ENCODE assay signal across 8 mouse cellular contexts in genomic region chr13:23571022-23571503, GRCm38 (mm10). TPM values are rescaled to one million over a fixed set of nuclear protein-coding genes. Genes with fewer than 3 reads are reported as not detected.
DNase-seq lines count a peak whose midpoint lies in the region; ATAC-seq and TF ChIP-seq lines count a peak whose summit lies in the region.

Gene Hist1h2ae (minus strand): TSS chr13:23571220.
Gene Hist1h2bg (plus strand): TSS chr13:23571396.

- peak within 1 kb of the TSS; percentile 4 to 42 for H3K4me3 ChIP-seq in MEL (ENCODE audit: control insufficient read depth in 1 of 2, insufficient read depth in 1 of 2, low read depth in 2 of 2, low read length in 2 of 2)
- peak within 1 kb of the TSS; percentile 45 for H3K4me3 ChIP-seq in forebrain, embryonic 11.5 days (ENCODE audit: low read depth, low read length)
- H3K4me3 ChIP-seq in liver, embryonic 16.5 days (ENCODE audit: low read depth, low read length), result peak within 1 kb of the TSS; percentile 63
- H3K4me3 ChIP-seq in neural tube, embryonic 14.5 days (ENCODE audit: low read depth, low read length), result peak within 1 kb of the TSS; percentile 47

- 0% methylated on average over 18 of the region's 18 CpGs for WGBS in forebrain, embryonic 11.5 days
- WGBS in liver, embryonic 16.5 days (ENCODE audit: insufficient replicate concordance), result under 1% methylated on average over 18 of the region's 18 CpGs
- under 1% methylated on average over 18 of the region's 18 CpGs for WGBS in neural tube, embryonic 14.5 days

- ATAC-seq in forebrain, embryonic 11.5 days (replicated peaks; ENCODE audit: low FRiP score), result peak; percentile 89
- peak; percentile 75 for ATAC-seq in liver, embryonic 16.5 days (ENCODE audit: low read depth)
- ATAC-seq in neural tube, embryonic 14.5 days (ENCODE audit: low read depth), result peak; percentile 92

- H3K27ac ChIP-seq in MEL (ENCODE audit: control insufficient read depth, low read depth, low read length), result peak within 1 kb of the TSS; percentile 98
- peak within 1 kb of the TSS; percentile 96 for H3K27ac ChIP-seq in forebrain, embryonic 11.5 days (ENCODE audit: low read depth, low read length)
- peak within 1 kb of the TSS; percentile 98 for H3K27ac ChIP-seq in liver, embryonic 16.5 days (ENCODE audit: low read length)
- H3K27ac ChIP-seq in neural tube, embryonic 14.5 days (ENCODE audit: low read depth, low read length), result peak within 1 kb of the TSS; percentile 90

- peak; percentile 11 to 80; a peak in 1 of 4 replicates for TF ChIP-seq POLR2A in MEL (IDR thresholded peaks at IDR 0.05; ENCODE audit: control insufficient read depth in 1 of 2, insufficient read depth in 1 of 2, low read depth in 1 of 2, low read length in 2 of 2, poor library complexity in 1 of 2)

- H3K9ac ChIP-seq in MEL (ENCODE audit: control insufficient read depth, low read depth, low read length, poor library complexity, severe bottlenecking), result peak within 1 kb of the TSS; percentile 99
- peak within 1 kb of the TSS; percentile 72 for H3K9ac ChIP-seq in forebrain, embryonic 11.5 days (ENCODE audit: low read length)
- H3K9ac ChIP-seq in liver, embryonic 16.5 days (ENCODE audit: low read depth, low read length), result peak within 1 kb of the TSS; percentile 73
- H3K9ac ChIP-seq in neural tube, embryonic 14.5 days (replicated peaks; ENCODE audit: low read depth, low read length), result peak within 1 kb of the TSS; percentile 51

- TF ChIP-seq EP300 in MEL (IDR thresholded peaks at IDR 0.05; ENCODE audit: low read depth in 1 of 2, low read length in 2 of 2), result no peak

- H3K9me3 ChIP-seq in MEL (replicated peaks; ENCODE audit: insufficient read depth, low read length), result no peaks in the 10 kb centered on the region
- H3K9me3 ChIP-seq in forebrain, embryonic 11.5 days (ENCODE audit: control insufficient read depth, low read length), result no peaks in the 10 kb centered on the region
- no peaks in the 10 kb centered on the region for H3K9me3 ChIP-seq in liver, embryonic 16.5 days (replicated peaks; ENCODE audit: control insufficient read depth, low read length)
- H3K9me3 ChIP-seq in neural tube, embryonic 14.5 days (ENCODE audit: control insufficient read depth, low read length), result no peaks in the 10 kb centered on the region

- intact Hi-C loops in heart, postnatal 10 days (cut with DNase I), result no loop called here

- H3K4me2 ChIP-seq in forebrain, embryonic 11.5 days (ENCODE audit: low read depth, low read length, severe bottlenecking), result peak within 1 kb of the TSS; percentile 66
- H3K4me2 ChIP-seq in liver, embryonic 16.5 days (ENCODE audit: low read depth, low read length), result peak within 1 kb of the TSS; percentile 79
- H3K4me2 ChIP-seq in neural tube, embryonic 14.5 days (ENCODE audit: low read depth, low read length), result peak within 1 kb of the TSS; percentile 73

- no peaks in the 10 kb centered on the region; a peak in 1 of 4 replicates for H3K4me1 ChIP-seq in MEL (ENCODE audit: control insufficient read depth in 1 of 2, insufficient read depth in 2 of 2, low read length in 2 of 2)
- H3K4me1 ChIP-seq in forebrain, embryonic 11.5 days (replicated peaks; ENCODE audit: control insufficient read depth, insufficient read depth, low read length), result peaks cover 7% of the 10 kb centered on the region; the same call in 1 of the 2 replicates
- peaks cover 7% of the 10 kb centered on the region for H3K4me1 ChIP-seq in liver, embryonic 16.5 days (ENCODE audit: control insufficient read depth, low read depth, low read length)
- H3K4me1 ChIP-seq in neural tube, embryonic 14.5 days (ENCODE audit: control insufficient read depth, insufficient read depth, low read length), result peaks cover 26% of the 10 kb centered on the region

- no peak for TF ChIP-seq RAD21 in MEL (IDR thresholded peaks at IDR 0.05; ENCODE audit: low read depth, low read length)

- no peaks in the 10 kb centered on the region for H3K27me3 ChIP-seq in MEL (ENCODE audit: control insufficient read depth in 1 of 2, insufficient read depth in 2 of 2, low read length in 2 of 2)
- H3K27me3 ChIP-seq in forebrain, embryonic 11.5 days (ENCODE audit: control insufficient read depth, insufficient read depth, low read length), result no peaks in the 10 kb centered on the region
- no peaks in the 10 kb centered on the region for H3K27me3 ChIP-seq in liver, embryonic 16.5 days (ENCODE audit: control insufficient read depth, insufficient read depth, low read depth, low read length)
- no peaks in the 10 kb centered on the region for H3K27me3 ChIP-seq in neural tube, embryonic 14.5 days (ENCODE audit: control insufficient read depth, insufficient read depth, low read length)

- DNase-seq in MEL (ENCODE audit: low read depth, low spot score), result peak; percentile 97
- peak; percentile 86 for DNase-seq in c-Kit-positive CD71-negative TER-119-negative erythroid progenitor cells, embryonic 14.5 days (ENCODE audit: low read depth)
- peak; percentile 83 for DNase-seq in forebrain, embryonic 11.5 days (ENCODE audit: low spot score)
- DNase-seq in heart, postnatal 10 days, result peak; percentile 81 to 82
- peak; percentile 78 for DNase-seq in layer of hippocampus, adult 11-12 months (ENCODE audit: low spot score)
- peak; percentile 63 to 78 for DNase-seq in thymus, adult 18-20 months

- peaks cover 0 to 21% of the 10 kb centered on the region in 2 experiments; a peak in 2 of 4 replicates for H3K36me3 ChIP-seq in MEL (ENCODE audit: control insufficient read depth in 1 of 2, insufficient read depth in 2 of 2, low read length in 2 of 2)
- H3K36me3 ChIP-seq in forebrain, embryonic 11.5 days (ENCODE audit: control insufficient read depth, insufficient read depth, low read length), result no peaks in the 10 kb centered on the region
- H3K36me3 ChIP-seq in liver, embryonic 16.5 days (ENCODE audit: control insufficient read depth, insufficient read depth), result no peaks in the 10 kb centered on the region
- H3K36me3 ChIP-seq in neural tube, embryonic 14.5 days (ENCODE audit: control insufficient read depth, insufficient read depth, low read length), result no peaks in the 10 kb centered on the region

- no peak for TF ChIP-seq CTCF in MEL (IDR thresholded peaks at IDR 0.05 in 2 of 3, conservative IDR thresholded peaks at IDR 0.05 in 1 of 3; ENCODE audit: control insufficient read depth in 1 of 3, insufficient read depth in 1 of 3, low read depth in 2 of 3, low read length in 3 of 3, poor library complexity in 1 of 3, severe bottlenecking in 1 of 3)

- peaks cover 3% of the 10 kb centered on the region; the same call in 1 of the 2 replicates for H3K79me2 ChIP-seq in MEL (ENCODE audit: control insufficient read depth, insufficient read depth, low read length, poor library complexity)

TF ChIP-seq in MEL, 35 proteins besides CTCF, POLR2A, EP300 and RAD21:
- TF ChIP-seq HCFC1 (IDR thresholded peaks at IDR 0.05; ENCODE audit: low read depth, low read length), result no peak
- no peak for TF ChIP-seq RCOR1 (IDR thresholded peaks at IDR 0.05; ENCODE audit: low read depth, low read length)
- TF ChIP-seq POLR2AphosphoS5 (IDR thresholded peaks at IDR 0.05; ENCODE audit: borderline replicate concordance, low read depth, low read length), result peak; percentile 95; the same call in 1 of the 2 replicates
- TF ChIP-seq MAX (IDR thresholded peaks at IDR 0.05; ENCODE audit: low read length), result no peak
- no peak for TF ChIP-seq CHD1 (IDR thresholded peaks at IDR 0.05; ENCODE audit: low read depth, low read length)
- TF ChIP-seq TCF12 (IDR thresholded peaks at IDR 0.05; ENCODE audit: low read depth, low read length), result no peak
- TF ChIP-seq ZC3H11A (IDR thresholded peaks at IDR 0.05; ENCODE audit: low read depth, low read length), result no peak
- TF ChIP-seq TBP (IDR thresholded peaks at IDR 0.05; ENCODE audit: low read depth, low read length), result peak; percentile 99
- no peak for TF ChIP-seq SMC3 (IDR thresholded peaks at IDR 0.05; ENCODE audit: low read depth, low read length)

RNA-seq across cellular contexts. Expression of gene Hist1h2ae, which starts in this region (rescaled TPM):
- total RNA-seq in MEL (2012; rRNA removed), result 560 and 662 TPM in 2 replicates
- polyA plus RNA-seq in MEL (2012; ENCODE audit: insufficient read depth in 1 of 2, insufficient read length in 2 of 2, low read depth in 1 of 2, low replicate concordance in 2 of 2, missing spikeins in 1 of 2), result 1 to 10 TPM in 1 of 2 experiments, not detected in 1; 3.3 TPM
- 96.4 and 102 TPM in 2 replicates for polyA plus RNA-seq in forebrain, embryonic 11.5 days (2014; fragmentation: Nextera tagmentation; extraction: Ambion mirVana)
- 10 to 100 TPM; 38.7 to 42.6 TPM for total RNA-seq in heart, postnatal 10 days (2021)
- polyA plus RNA-seq in liver, embryonic 16.5 days (2015; fragmentation: Nextera tagmentation; extraction: Ambion mirVana), result 63.6 and 96.6 TPM in 2 replicates
- polyA plus RNA-seq in neural tube, embryonic 14.5 days (2014; fragmentation: Nextera tagmentation; extraction: Ambion mirVana), result 11.7 and 12.9 TPM in 2 replicates

RNA-seq across cellular contexts. Expression of gene Hist1h2bg, which starts in this region (rescaled TPM):
- 2,580 and 3,348 TPM in 2 replicates for total RNA-seq in MEL (2012; rRNA removed)
- polyA plus RNA-seq in MEL (2012; ENCODE audit: insufficient read depth in 1 of 2, insufficient read length in 2 of 2, low read depth in 1 of 2, low replicate concordance in 2 of 2, missing spikeins in 1 of 2), result 10 to 100 TPM in 1 of 2 experiments, not detected in 1; 14.7 TPM
- polyA plus RNA-seq in forebrain, embryonic 11.5 days (2014; fragmentation: Nextera tagmentation; extraction: Ambion mirVana), result 7.4 and 10.0 TPM in 2 replicates
- 100 to 1,000 TPM; 285 to 300 TPM for total RNA-seq in heart, postnatal 10 days (2021)
- polyA plus RNA-seq in liver, embryonic 16.5 days (2015; fragmentation: Nextera tagmentation; extraction: Ambion mirVana), result 10.6 and 13.5 TPM in 2 replicates
- polyA plus RNA-seq in neural tube, embryonic 14.5 days (2014; fragmentation: Nextera tagmentation; extraction: Ambion mirVana), result 0.75 and 1.1 TPM in 2 replicates

Comparison
In these comparisons a context has a peak if more than half of its experiments do, and no peak if none do; other contexts are left out.
1. Peak in every context shown above with its lines: DNase-seq, ATAC-seq, H3K4me3 ChIP-seq and H3K27ac ChIP-seq.
2. RNA of gene Hist1h2ae (total RNA-seq): 560 to 662 TPM in MEL; 38.7 to 42.6 TPM in heart, postnatal 10 days; every median in the first group is over 10 times any median in the second.